In genomic region chr9:58672474-58672873, GRCm38 (mm10) we compare ENCODE assay signal across 10 mouse cellular contexts.
DNase-seq lines count a peak whose midpoint lies in the region; ATAC-seq and TF ChIP-seq lines count a peak whose summit lies in the region.
"Had no signal": no experiment of that assay in that cellular context is flagged by ENCODE, and none has a peak within 500 bp of the region (broad histone marks: within the 10 kb centered on the region; RNA-seq: fewer than 3 reads in every experiment).

No protein-coding gene starts in this region.

- H3K27me3 ChIP-seq in heart, embryonic 11.5 days (ENCODE audit: control insufficient read depth, insufficient read depth, low read length) = no peaks in the 10 kb centered on the region
- no peaks in the 10 kb centered on the region for H3K27me3 ChIP-seq in heart, embryonic 14.5 days (ENCODE audit: control insufficient read depth, insufficient read depth, low read length)
- H3K27me3 ChIP-seq in midbrain, postnatal 0 days (ENCODE audit: insufficient read depth, low read length) = no peaks in the 10 kb centered on the region
- H3K27me3 ChIP-seq: neural tube, embryonic 13.5 days had no signal

- peak; percentile 97 for DNase-seq in heart, adult 11 months
- peak; percentile 73 for DNase-seq in adrenal gland, adult 2 months
- DNase-seq in lung, postnatal 14 days = peak; percentile 33
- no peak for DNase-seq in right cerebral cortex, adult 18-20 months
- no peak for DNase-seq in thymus, postnatal 0 days (ENCODE audit: low spot score)
- no peak for DNase-seq in midbrain, postnatal 0 days (ENCODE audit: low spot score)

- no peak overlapping the region for H3K4me2 ChIP-seq in heart, embryonic 11.5 days
- no peak overlapping the region for H3K4me2 ChIP-seq in heart, embryonic 14.5 days (ENCODE audit: low read length)
- H3K4me2 ChIP-seq in midbrain, postnatal 0 days (ENCODE audit: low read depth, low read length, poor library complexity, severe bottlenecking) = no peak overlapping the region
- H3K4me2 ChIP-seq: liver, embryonic 15.5 days; neural tube, embryonic 13.5 days had no signal

- H3K9ac ChIP-seq in heart, embryonic 11.5 days (ENCODE audit: low read depth, low read length) = no peak overlapping the region
- H3K9ac ChIP-seq in heart, embryonic 14.5 days (ENCODE audit: low read length) = no peak overlapping the region
- H3K9ac ChIP-seq in midbrain, postnatal 0 days (replicated peaks; ENCODE audit: low read length, poor library complexity, severe bottlenecking) = no peak overlapping the region
- H3K9ac ChIP-seq: liver, embryonic 15.5 days; neural tube, embryonic 13.5 days had no signal

- H3K9me3 ChIP-seq in heart, embryonic 11.5 days (replicated peaks; ENCODE audit: control insufficient read depth, low read length) = no peaks in the 10 kb centered on the region
- H3K9me3 ChIP-seq in heart, embryonic 14.5 days (ENCODE audit: control insufficient read depth, low read length) = no peaks in the 10 kb centered on the region
- H3K9me3 ChIP-seq in midbrain, postnatal 0 days (ENCODE audit: low read length) = no peaks in the 10 kb centered on the region
- H3K9me3 ChIP-seq: liver, embryonic 15.5 days; neural tube, embryonic 13.5 days had no signal

- no peak for TF ChIP-seq CTCF in midbrain, postnatal 0 days (IDR thresholded peaks at IDR 0.05)

- peaks cover 17% of the 10 kb centered on the region for H3K4me1 ChIP-seq in heart, embryonic 11.5 days (ENCODE audit: control insufficient read depth, insufficient read depth, low read length)
- H3K4me1 ChIP-seq in heart, embryonic 14.5 days (ENCODE audit: control insufficient read depth in 2 of 2, insufficient read depth in 2 of 2, low read length in 2 of 2) = peaks cover 25 to 26% of the 10 kb centered on the region in 2 experiments
- no peaks in the 10 kb centered on the region for H3K4me1 ChIP-seq in midbrain, postnatal 0 days (ENCODE audit: insufficient read depth, low read length)
- H3K4me1 ChIP-seq: neural tube, embryonic 13.5 days had no signal

- H3K36me3 ChIP-seq in heart, embryonic 11.5 days (ENCODE audit: control insufficient read depth, insufficient read depth, low read length) = no peaks in the 10 kb centered on the region
- H3K36me3 ChIP-seq in heart, embryonic 14.5 days (ENCODE audit: control insufficient read depth, insufficient read depth, low read length) = no peaks in the 10 kb centered on the region
- no peaks in the 10 kb centered on the region for H3K36me3 ChIP-seq in midbrain, postnatal 0 days (ENCODE audit: insufficient read depth, low read length)
- H3K36me3 ChIP-seq: neural tube, embryonic 13.5 days had no signal

- ATAC-seq in heart, embryonic 11.5 days (replicated peaks; ENCODE audit: insufficient number of reproducible peaks, low FRiP score, low TSS enrichment) = no peak
- ATAC-seq in heart, embryonic 14.5 days (ENCODE audit: insufficient number of reproducible peaks, insufficient read depth, low FRiP score, low read depth) = 0 out of 2 replicates have a peak, but pooled peaks have one; percentile 38
- no peak for ATAC-seq in midbrain, postnatal 0 days (ENCODE audit: low FRiP score)

- no peak overlapping the region for H3K4me3 ChIP-seq in heart, embryonic 11.5 days (ENCODE audit: low read depth, low read length)
- H3K4me3 ChIP-seq in heart, embryonic 14.5 days (ENCODE audit: control insufficient read depth in 1 of 2, insufficient read depth in 1 of 2, low read depth in 1 of 2, low read length in 2 of 2) = no peak overlapping the region
- H3K4me3 ChIP-seq in midbrain, postnatal 0 days (ENCODE audit: low read depth, low read length) = no peak overlapping the region
- H3K4me3 ChIP-seq: liver, embryonic 15.5 days; neural tube, embryonic 13.5 days had no signal

- WGBS in heart, embryonic 11.5 days (ENCODE audit: insufficient replicate concordance) = 28% methylated on average over 4 of the region's 4 CpGs
- WGBS in heart, embryonic 14.5 days = 11% methylated on average over 4 of the region's 4 CpGs
- WGBS in midbrain, postnatal 0 days = 50% methylated on average over 4 of the region's 4 CpGs

- no peak overlapping the region for H3K27ac ChIP-seq in heart, embryonic 11.5 days (ENCODE audit: low read depth, low read length)
- peak overlapping the region; percentile 14; a peak in 1 of 4 replicates for H3K27ac ChIP-seq in heart, embryonic 14.5 days (replicated peaks in 1 of 2; ENCODE audit: control insufficient read depth in 1 of 2, insufficient read depth in 1 of 2, low read depth in 2 of 2, low read length in 2 of 2)
- no peak overlapping the region for H3K27ac ChIP-seq in midbrain, postnatal 0 days (ENCODE audit: low read depth, low read length)
- H3K27ac ChIP-seq: liver, embryonic 15.5 days; neural tube, embryonic 13.5 days had no signal

Comparison
In these comparisons a context has a peak if more than half of its experiments do, and no peak if none do; other contexts are left out.
1. H3K27ac ChIP-seq: peak in heart, embryonic 14.5 days (2 of 2); none in heart, embryonic 11.5 days (single experiment) and midbrain, postnatal 0 days (single experiment).
2. DNase-seq: peak in heart, adult 11 months (single experiment), adrenal gland, adult 2 months (single experiment) and lung, postnatal 14 days (single experiment); none in right cerebral cortex, adult 18-20 months (single experiment), thymus, postnatal 0 days (single experiment) and midbrain, postnatal 0 days (single experiment).